Mouse (Mus musculus) spleen, postnatal 36 days (tissue): ENCODE measurements around the gene Prkca.
A peak's percentile ranks its signal among the peaks of the same experiment; 100 is the strongest.

Experiments used
- DNase-seq, 2 experiments: peaks; one replicate each; pipeline ENCODE4 v3.0.0; 2022; ENCODE audit warnings: low spot score in 2 of 2, mixed read lengths in 1 of 2

Gene Prkca

GRCm38 (mm10) chr11:108295373-108295772 lies 48.4 kb downstream of the Prkca start:
- DNase-seq: no peak

GRCm38 (mm10) chr11:108294305-108294813 lies 49.4 kb downstream of the Prkca start:
- DNase-seq: no peak

GRCm38 (mm10) chr11:108293843-108294242 lies 49.9 kb downstream of the Prkca start:
- DNase-seq: no peak

- DNase-seq: no peak
These were observed 54.5 kb downstream of the Prkca start for GRCm38 (mm10) chr11:108289192-108289591.

- DNase-seq: no peak
These were observed 56.4 kb downstream of the Prkca start for GRCm38 (mm10) chr11:108287321-108287720.

- no peak for DNase-seq
These were observed 58.7 kb downstream of the Prkca start for GRCm38 (mm10) chr11:108285046-108285445.

GRCm38 (mm10) chr11:108282850-108283459 lies 60.8 kb downstream of the Prkca start:
- no peak for DNase-seq

GRCm38 (mm10) chr11:108279748-108280373 lies 63.9 kb downstream of the Prkca start:
- DNase-seq: no peak

GRCm38 (mm10) chr11:108277096-108277495 lies 66.6 kb downstream of the Prkca start:
- no peak for DNase-seq

GRCm38 (mm10) chr11:108276148-108276547 lies 67.6 kb downstream of the Prkca start:
- DNase-seq: no peak

GRCm38 (mm10) chr11:108274046-108274445 lies 69.7 kb downstream of the Prkca start:
- no peak for DNase-seq

- no peak for DNase-seq
These were observed 70.2 kb downstream of the Prkca start for GRCm38 (mm10) chr11:108273415-108273965.

GRCm38 (mm10) chr11:108272601-108273414 lies 70.9 kb downstream of the Prkca start:
- DNase-seq: peak in 1 of 2 experiments; percentile 31

- peak in 1 of 2 experiments; percentile 27 for DNase-seq
These were observed 72.4 kb downstream of the Prkca start for GRCm38 (mm10) chr11:108271305-108271704.

GRCm38 (mm10) chr11:108269516-108269915 lies 74.2 kb downstream of the Prkca start:
- DNase-seq: no peak

GRCm38 (mm10) chr11:108268421-108269322 lies 75.1 kb downstream of the Prkca start:
- DNase-seq: peak; percentile 55 to 58

- DNase-seq: peak; percentile 55 to 66
These were observed 75.9 kb downstream of the Prkca start for GRCm38 (mm10) chr11:108267825-108268224.

- no peak for DNase-seq
These were observed 76.7 kb downstream of the Prkca start for GRCm38 (mm10) chr11:108267066-108267465.

- no peak for DNase-seq
These were observed 79.9 kb downstream of the Prkca start for GRCm38 (mm10) chr11:108263868-108264267.

GRCm38 (mm10) chr11:108263406-108263805 lies 80.3 kb downstream of the Prkca start:
- DNase-seq: no peak

- DNase-seq: peak; percentile 23 to 45
These were observed 82.0 kb downstream of the Prkca start for GRCm38 (mm10) chr11:108261751-108262160.
